Mouse (Mus musculus) heart, adult 18-20 months (tissue): ENCODE measurements at regions not wholly inside any gene's neighbourhood (a gene's known extent, or its start where the extent isn't known, plus 50 kb on each side); places are given as distances from the start of the nearest gene placed in this dataset.

Experiments
- DNase-seq, 2 experiments: peaks; one replicate each; pipeline ENCODE4 v3.0.0; 2021 to 2022; ENCODE audit warnings: mixed read lengths in 1 of 2

GRCm38 (mm10) chr13:94708786-94709185 lies 79.9 kb upstream of the Tbca start:
- DNase-seq, result no peak

GRCm38 (mm10) chr13:94709691-94710573 lies 78.8 kb upstream of the Tbca start:
- DNase-seq, result peak; percentile 18 to 26

- DNase-seq, result peak in 1 of 2 experiments; percentile 2
Observed at GRCm38 (mm10) chr13:94710574-94711172, 78.0 kb upstream of the Tbca start.

GRCm38 (mm10) chr13:94713451-94713850 lies 75.3 kb upstream of the Tbca start:
- DNase-seq, result no peak

- DNase-seq, result no peak
Observed at GRCm38 (mm10) chr13:94721625-94722024, 67.1 kb upstream of the Tbca start.
